Mouse (Mus musculus): ENCODE data around the gene Fam50a.
"Not testable (repeated sequence)": the region's sequence is repeated elsewhere in the genome, so short reads cannot be mapped to it uniquely, and the experiment has no call there.

Fam50a gene

DNA sequence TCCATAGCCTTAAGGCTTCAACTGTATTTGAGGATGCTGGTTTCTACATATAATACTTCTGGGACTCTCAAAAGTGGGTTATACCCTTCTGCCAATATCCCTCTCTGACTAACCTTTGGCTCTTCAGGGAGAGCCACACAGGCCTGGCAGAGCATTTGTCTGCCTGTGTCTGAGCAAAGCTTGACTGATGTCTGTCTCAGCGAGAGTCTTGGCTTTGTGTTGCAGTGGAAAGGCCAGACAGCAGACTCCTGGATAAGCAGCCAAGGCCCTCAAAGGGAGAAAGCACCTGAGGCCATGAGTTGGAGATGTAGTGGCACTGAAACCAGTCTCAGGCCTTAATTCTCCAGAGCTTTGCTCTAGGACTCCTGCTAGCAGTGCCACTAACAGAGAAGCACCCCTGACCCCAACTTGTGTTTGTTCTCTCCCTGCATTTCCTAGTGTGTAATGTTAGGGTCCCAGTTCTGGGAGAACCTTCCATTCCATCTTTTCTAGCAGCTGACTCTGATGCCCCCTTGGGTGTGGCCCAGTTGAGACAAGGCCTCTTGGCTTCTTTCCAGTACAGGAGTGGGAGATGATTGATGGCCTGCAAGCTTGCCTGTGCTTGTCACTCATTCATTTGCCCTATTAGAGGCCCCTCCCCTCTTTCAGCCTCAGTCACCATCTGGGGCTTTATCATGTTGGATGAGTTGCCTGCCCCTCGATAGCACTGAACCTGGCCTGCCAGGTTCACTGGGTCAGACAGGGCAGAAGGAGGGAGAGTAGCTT is 17.5 kb downstream of the Fam50a start:
- DNase-seq (ENCODE audit: low read depth, low spot score): no peak

DNA sequence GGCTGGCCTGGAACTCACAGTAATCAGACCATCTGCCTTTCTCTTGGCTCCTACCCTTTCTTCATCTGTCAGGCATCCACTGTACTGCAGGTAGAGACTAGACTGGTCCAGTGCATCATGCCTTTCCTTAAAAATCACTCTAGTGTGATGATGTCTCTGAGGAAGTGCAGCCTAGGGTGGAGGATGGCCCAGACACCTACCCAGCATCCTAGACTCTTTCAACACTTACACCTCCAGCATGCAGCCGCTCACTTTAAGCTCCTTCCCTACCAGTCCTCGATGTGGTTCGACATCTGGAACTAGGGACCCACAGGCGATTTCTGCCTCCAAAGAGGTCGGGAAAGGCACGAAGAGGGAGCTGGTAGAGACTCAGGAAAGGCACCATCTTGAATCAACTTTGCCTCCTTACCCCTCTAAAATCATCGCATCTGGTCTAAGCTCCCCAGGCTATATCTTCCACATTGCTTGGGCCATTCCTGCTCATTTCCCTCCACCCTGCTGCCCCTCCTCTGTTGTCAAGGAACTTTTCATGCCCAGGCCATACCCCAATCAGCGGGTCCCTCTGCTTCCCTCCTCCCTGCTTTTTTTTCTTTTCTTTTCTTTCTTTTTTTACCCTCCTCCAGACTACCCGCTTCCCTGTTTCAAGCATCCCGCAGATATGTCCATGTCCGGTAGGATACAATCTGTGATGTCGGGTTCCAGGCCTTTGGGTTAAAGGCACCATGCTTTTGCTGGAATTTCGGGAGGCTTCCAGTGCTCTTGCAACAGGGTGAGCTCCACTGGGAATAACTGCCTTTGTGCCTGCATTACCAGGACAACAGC is 40.0 kb downstream of the Fam50a start:
- DNase-seq (ENCODE audit: low read depth, low spot score): no peak

DNA sequence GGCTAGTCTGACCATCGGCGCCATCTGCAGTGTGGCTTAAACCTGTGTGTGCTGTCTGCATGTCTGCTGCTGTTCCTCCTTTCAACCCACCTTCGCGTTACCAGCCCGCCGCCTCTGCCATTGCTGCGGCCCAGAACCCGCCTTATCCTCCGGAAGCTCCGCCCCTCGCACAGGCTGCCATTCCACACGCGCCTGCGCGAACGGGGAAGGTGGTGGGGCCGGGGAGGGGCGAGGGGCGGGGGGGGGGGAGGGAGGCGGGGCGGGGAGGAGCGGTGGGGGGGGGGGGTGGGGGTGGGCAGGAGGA is 40.6 kb downstream of the Fam50a start, which contains the start of gene Lage3:
Lage3 (minus strand) TSS at position 152 of the 304 bp plus-strand sequence.
- no peak for DNase-seq (ENCODE audit: low read depth, low spot score)

DNA sequence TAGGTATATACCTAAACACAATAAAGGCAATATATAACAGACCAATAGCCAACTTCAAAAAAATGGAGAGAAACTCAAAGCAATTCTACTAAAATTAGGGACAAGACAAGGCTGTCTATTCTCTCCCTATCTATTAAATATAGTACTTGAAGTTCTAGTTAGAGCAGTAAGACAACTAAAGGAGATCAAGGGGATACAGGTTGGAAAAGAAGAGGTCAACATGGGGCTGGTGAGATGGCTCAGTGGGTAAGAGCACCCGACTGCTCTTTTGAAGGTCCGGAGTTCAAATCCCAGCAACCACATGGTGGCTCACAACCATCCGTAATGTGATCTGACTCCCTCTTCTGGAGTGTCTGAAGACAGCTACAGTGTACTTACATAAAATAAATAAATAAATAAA is 44.2 kb downstream of the Fam50a start:
- not testable (repeated sequence) for DNase-seq (ENCODE audit: low read depth, low spot score)

DNA sequence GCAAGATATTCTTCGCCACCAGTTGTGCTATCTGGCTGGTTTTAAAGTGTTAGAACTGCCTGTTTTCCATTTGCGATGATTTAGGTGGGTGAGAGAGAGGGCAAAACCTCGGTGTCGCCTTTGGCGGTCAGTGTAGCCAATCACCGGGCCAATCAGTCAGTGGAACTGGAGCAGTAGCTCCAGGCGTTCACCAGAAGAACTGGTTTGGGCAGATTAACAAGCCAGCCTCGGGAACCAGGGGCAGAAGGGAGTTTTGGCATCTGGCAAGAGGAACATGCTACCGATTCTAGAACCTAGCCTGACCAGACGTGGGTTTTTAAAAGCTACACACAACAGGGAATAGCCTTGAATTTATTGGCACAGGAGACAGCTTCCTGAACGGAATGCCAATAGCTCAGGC is 46.3 kb downstream of the Fam50a start:
- no peak for DNase-seq (ENCODE audit: low read depth, low spot score)

DNA sequence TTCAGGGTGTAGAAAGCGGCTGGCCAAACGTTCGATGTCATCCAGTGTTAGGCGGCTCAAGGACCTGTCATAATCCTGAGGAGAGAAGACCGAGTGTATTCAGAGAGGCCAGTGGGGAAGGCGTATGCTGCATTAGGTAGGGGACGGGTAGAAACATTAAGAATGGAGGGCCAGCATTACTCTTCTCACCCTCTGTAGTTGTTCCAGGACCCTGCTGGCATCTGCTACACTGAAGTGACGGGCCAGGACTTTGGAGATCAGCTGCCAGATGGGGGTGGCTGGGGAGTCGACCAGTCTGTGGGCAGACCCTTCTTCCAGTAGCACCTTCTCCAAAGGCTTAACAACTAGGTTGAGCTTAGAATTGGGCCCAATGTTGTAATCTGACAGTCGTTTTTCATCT is 54.7 kb downstream of the Fam50a start:
- no peak for DNase-seq (ENCODE audit: low read depth, low spot score)

DNA sequence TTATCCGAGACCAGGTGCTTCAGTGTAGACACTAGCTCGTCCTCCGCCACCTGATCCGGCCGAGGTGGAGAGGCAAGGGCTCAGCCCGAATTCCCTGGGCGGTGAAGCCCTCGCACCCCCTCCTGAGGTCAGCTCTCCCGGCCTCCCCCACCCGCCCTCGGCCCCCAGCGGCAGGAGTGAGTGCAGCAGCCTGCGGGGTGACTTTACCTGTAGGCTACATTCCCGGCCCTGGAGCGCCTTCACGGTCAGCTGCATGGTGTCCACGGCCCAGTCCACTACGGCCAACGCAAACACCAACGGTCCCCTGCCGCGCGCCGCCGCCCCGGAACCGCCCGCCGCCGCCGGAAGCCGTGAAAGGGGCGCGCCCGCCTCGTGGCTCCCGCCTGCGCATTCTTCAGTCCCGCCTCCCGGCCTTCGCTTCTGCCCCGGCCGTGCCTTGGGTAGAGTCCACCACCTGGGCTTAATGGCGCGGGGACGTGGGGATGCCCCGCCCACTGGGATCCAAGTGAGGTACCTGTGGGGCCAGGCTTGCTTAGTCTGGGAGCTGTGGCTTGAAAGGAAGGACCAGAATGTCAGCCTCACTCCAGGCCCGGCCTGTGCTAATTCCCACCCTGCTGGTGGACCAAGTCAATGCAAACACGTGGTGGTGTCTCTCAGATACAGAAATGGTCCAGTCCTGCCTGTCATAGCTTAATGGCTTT is 55.5 kb downstream of the Fam50a start:
- no peak for DNase-seq (ENCODE audit: low read depth, low spot score)
